10 mouse cellular contexts compared by ENCODE assay signal in the genomic region with DNA sequence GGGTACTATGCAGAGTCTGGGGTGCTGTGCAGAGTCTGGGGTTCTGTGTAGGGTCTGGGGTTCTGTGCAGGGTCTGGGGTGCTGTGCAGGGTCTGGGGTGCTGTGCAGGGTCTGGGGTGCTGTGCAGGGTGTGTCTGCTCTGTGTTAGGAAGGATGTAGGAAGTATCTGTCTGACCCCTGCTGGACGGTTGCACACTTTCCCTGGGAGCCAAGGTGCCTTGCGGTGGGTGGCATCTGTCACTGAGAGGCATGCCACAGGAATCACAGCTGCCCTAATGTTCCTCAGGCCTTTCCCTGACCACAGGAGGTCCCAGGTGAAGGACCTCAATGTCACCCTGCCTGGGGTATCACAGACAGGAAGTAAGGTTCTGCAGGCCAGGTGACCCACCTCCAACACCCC.
DNase-seq lines count a peak whose midpoint lies in the region; ATAC-seq and TF ChIP-seq lines count a peak whose summit lies in the region.
"Had no signal": no experiment of that assay in that cellular context is flagged by ENCODE, and none has a peak within 500 bp of the region (broad histone marks: within the 10 kb centered on the region; RNA-seq: fewer than 3 reads in every experiment).

No protein-coding gene starts in this region.

- H3K27ac ChIP-seq in hindbrain, embryonic 13.5 days, result 0 out of 2 replicates have a peak overlapping the region, but pooled peaks have one; percentile 92
- H3K27ac ChIP-seq in hindbrain, embryonic 11.5 days (ENCODE audit: low read depth, low read length), result no peak overlapping the region
- peak overlapping the region; percentile 71 for H3K27ac ChIP-seq in thymus, adult 2 months (ENCODE audit: control insufficient read depth, insufficient read depth, low read length)

- no peaks in the 10 kb centered on the region for H3K9me3 ChIP-seq in hindbrain, embryonic 13.5 days
- no peaks in the 10 kb centered on the region for H3K9me3 ChIP-seq in hindbrain, embryonic 11.5 days (ENCODE audit: control insufficient read depth, low read length)

- no peaks in the 10 kb centered on the region for H3K36me3 ChIP-seq in hindbrain, embryonic 13.5 days
- H3K36me3 ChIP-seq in hindbrain, embryonic 11.5 days (ENCODE audit: control insufficient read depth, insufficient read depth, low read length), result no peaks in the 10 kb centered on the region
- H3K36me3 ChIP-seq in thymus, adult 2 months (ENCODE audit: control insufficient read depth, insufficient read depth, low read length), result no peaks in the 10 kb centered on the region

- 53% methylated on average over 2 of the region's 2 CpGs for WGBS in hindbrain, embryonic 13.5 days
- WGBS in hindbrain, embryonic 11.5 days, result 61% methylated on average over 2 of the region's 2 CpGs
- 46% methylated on average over 2 of the region's 2 CpGs for WGBS in thymus, adult 2 months

- TF ChIP-seq CTCF in thymus, adult 2 months (IDR thresholded peaks at IDR 0.05; ENCODE audit: borderline replicate concordance, control insufficient read depth, extremely low read depth, insufficient read depth, low read length, poor library complexity), result peak; percentile 63; the same call in 1 of the 2 replicates

- H3K4me3 ChIP-seq in hindbrain, embryonic 13.5 days, result no peak overlapping the region
- H3K4me3 ChIP-seq in hindbrain, embryonic 11.5 days (ENCODE audit: low read depth, low read length), result no peak overlapping the region
- H3K4me3 ChIP-seq in thymus, adult 2 months (ENCODE audit: control insufficient read depth, insufficient read depth, low read length), result no peak overlapping the region

- no peak for TF ChIP-seq POLR2A in thymus, adult 2 months (IDR thresholded peaks at IDR 0.05; ENCODE audit: control insufficient read depth, extremely low read depth, insufficient read depth, low read length, poor library complexity)

- ATAC-seq in hindbrain, embryonic 13.5 days (ENCODE audit: low FRiP score), result no peak
- ATAC-seq in hindbrain, embryonic 11.5 days (ENCODE audit: low FRiP score), result no peak
- ATAC-seq in megakaryocyte, adult 5-6 weeks (ENCODE audit: poor library complexity, severe bottlenecking), result peak; percentile 33
- ATAC-seq: Patski had no signal

- no peak overlapping the region for H3K9ac ChIP-seq in hindbrain, embryonic 13.5 days
- no peak overlapping the region for H3K9ac ChIP-seq in hindbrain, embryonic 11.5 days (ENCODE audit: low read depth, low read length)

- DNase-seq in hindbrain, embryonic 11.5 days (ENCODE audit: low spot score), result no peak
- peak; percentile 53 for DNase-seq in thymus, adult 2 months
- no peak for DNase-seq in thymus, adult 18-20 months
- no peak for DNase-seq in right cerebral cortex, postnatal 36 days (ENCODE audit: low spot score in 2 of 2)
- no peak for DNase-seq in right cerebral cortex, adult 18-20 months
- no peak for DNase-seq in left cerebral cortex, adult 18-20 months (ENCODE audit: low spot score in 2 of 2)

- H3K4me2 ChIP-seq in hindbrain, embryonic 13.5 days, result no peak overlapping the region
- H3K4me2 ChIP-seq in hindbrain, embryonic 11.5 days (replicated peaks; ENCODE audit: low read depth, low read length), result no peak overlapping the region
- H3K4me2 ChIP-seq: heart, embryonic 11.5 days had no signal

- no peaks in the 10 kb centered on the region for H3K27me3 ChIP-seq in hindbrain, embryonic 13.5 days
- no peaks in the 10 kb centered on the region for H3K27me3 ChIP-seq in hindbrain, embryonic 11.5 days (ENCODE audit: control insufficient read depth, insufficient read depth, low read length)
- no peaks in the 10 kb centered on the region for H3K27me3 ChIP-seq in thymus, adult 2 months (ENCODE audit: control insufficient read depth, insufficient read depth, low read length)
- H3K27me3 ChIP-seq: Patski had no signal

- H3K4me1 ChIP-seq in hindbrain, embryonic 13.5 days (replicated peaks), result peaks cover 99% of the 10 kb centered on the region
- peaks cover 63% of the 10 kb centered on the region for H3K4me1 ChIP-seq in hindbrain, embryonic 11.5 days (replicated peaks; ENCODE audit: control insufficient read depth, insufficient read depth, low read length)
- H3K4me1 ChIP-seq in thymus, adult 2 months (replicated peaks; ENCODE audit: control insufficient read depth, insufficient read depth, low read length), result peaks cover 89% of the 10 kb centered on the region
